Mouse (Mus musculus): ENCODE results near the gene Atraid.
"Not testable (repeated sequence)": the region's sequence is repeated elsewhere in the genome, so short reads cannot be mapped to it uniquely, and the experiment has no call there.

Atraid gene

DNA sequence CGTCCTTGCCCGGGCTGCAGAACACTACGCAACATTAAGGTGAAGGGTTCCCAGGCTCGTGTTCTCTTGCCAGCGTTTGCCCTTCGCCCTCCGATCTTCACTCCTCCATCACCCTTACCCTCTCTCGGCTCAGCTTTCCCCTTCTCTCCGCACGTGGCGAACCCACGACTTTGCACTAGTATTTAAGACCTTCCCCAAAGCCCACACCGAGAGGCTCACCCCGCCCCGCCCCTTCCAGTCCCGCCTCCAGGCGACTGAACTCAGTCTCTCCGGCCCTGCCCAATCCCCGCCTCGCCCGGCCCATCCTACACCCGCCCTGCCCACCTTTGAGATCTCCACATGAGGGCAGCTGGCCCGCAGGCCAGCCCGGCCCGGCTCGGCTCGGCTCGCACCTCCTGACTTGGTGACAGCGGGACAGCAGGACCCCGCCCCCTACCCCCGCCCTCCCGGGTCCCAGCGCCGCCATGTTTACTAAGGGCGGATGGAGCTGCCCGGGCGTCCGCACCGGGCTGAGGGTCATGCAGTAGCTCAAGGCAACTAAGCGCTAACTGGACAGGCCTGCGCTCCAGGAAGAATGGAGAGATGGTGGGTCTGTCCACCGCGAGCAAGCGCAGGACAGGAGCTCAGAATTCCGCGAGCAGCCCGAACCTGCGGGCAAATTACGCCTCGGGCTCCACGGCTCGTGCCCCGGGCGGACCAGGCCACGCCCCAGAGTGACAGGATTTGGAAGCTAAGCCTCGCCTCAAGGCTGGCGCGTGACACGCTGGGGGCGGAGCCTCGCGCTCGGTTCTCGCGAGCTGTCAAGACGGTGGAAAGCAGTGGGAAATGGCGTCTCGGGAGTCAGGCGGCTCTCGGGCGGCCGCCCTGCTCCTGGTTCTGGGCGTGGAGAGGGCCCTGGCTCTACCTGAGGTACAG, at the start of gene Atraid:
TSS of gene Atraid (plus strand) at position 465 of the 915 bp plus-strand sequence.
- DNase-seq (ENCODE audit: low read depth, low spot score) = peak; percentile 98

- DNase-seq (ENCODE audit: low read depth, low spot score) = no peak
Observed at GRCm38 (mm10) chr5:30999324-30999723, 48.8 kb upstream of the Atraid start.

GRCm38 (mm10) chr5:31000122-31000521, 48.0 kb upstream of the Atraid start:
- DNase-seq (ENCODE audit: low read depth, low spot score) = no peak

GRCm38 (mm10) chr5:31000993-31001392, 47.1 kb upstream of the Atraid start:
- DNase-seq (ENCODE audit: low read depth, low spot score) = no peak

GRCm38 (mm10) chr5:31001560-31001959, 46.6 kb upstream of the Atraid start:
- peak; percentile 61 for DNase-seq (ENCODE audit: low read depth, low spot score)

- peak; percentile 92 for DNase-seq (ENCODE audit: low read depth, low spot score)
Observed at GRCm38 (mm10) chr5:31004184-31004583, 43.9 kb upstream of the Atraid start.

GRCm38 (mm10) chr5:31012737-31013136, 35.4 kb upstream of the Atraid start:
- no peak for DNase-seq (ENCODE audit: low read depth, low spot score)

- no peak for DNase-seq (ENCODE audit: low read depth, low spot score)
Observed at GRCm38 (mm10) chr5:31015913-31016312, 32.2 kb upstream of the Atraid start.

GRCm38 (mm10) chr5:31021790-31022189, 26.3 kb upstream of the Atraid start:
- not testable (repeated sequence) for DNase-seq (ENCODE audit: low read depth, low spot score)

GRCm38 (mm10) chr5:31022690-31023089, 25.4 kb upstream of the Atraid start:
- DNase-seq (ENCODE audit: low read depth, low spot score) = no peak

GRCm38 (mm10) chr5:31023254-31023653, 24.9 kb upstream of the Atraid start:
- peak; percentile 27 for DNase-seq (ENCODE audit: low read depth, low spot score)

DNA sequence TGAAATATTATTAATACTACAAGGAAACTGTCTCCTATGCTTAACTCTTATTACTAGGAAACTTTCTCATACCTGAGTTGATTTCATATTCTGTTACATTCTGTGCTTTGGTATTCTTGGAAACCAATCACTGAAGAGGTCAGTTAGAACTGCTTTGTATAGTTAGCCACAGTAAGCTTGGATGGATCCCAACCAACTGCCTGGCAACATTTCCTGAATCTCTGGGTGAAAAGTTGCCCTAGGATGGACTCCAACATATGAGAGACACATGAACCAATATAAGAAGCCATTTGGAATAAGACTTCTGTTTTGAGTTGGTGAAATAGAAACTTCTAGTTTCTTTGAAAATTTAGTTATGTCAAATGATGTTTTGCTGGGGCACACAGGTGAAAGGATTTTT, 23.5 kb upstream of the Atraid start:
- no peak for DNase-seq (ENCODE audit: low read depth, low spot score)

DNA sequence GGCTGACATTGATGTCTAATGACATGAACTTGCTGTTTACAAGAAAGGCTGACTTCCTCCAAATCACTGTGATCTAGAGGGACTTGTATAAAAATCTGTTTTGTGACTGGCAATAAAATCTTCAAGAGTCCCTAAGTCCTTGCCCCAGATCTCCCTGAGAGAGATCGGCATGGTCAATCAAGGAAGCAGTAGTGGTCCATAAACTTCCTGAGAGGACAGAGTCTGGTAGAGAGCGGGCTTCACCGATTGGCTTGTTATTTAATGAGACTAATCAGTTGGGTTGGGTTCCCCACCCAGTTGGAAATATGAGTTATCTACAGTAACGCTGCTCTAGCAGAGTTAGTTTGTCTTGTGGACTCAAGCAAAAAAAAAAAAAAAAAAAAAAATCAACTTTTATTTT, 17.2 kb upstream of the Atraid start:
- DNase-seq (ENCODE audit: low read depth, low spot score) = no peak

DNA sequence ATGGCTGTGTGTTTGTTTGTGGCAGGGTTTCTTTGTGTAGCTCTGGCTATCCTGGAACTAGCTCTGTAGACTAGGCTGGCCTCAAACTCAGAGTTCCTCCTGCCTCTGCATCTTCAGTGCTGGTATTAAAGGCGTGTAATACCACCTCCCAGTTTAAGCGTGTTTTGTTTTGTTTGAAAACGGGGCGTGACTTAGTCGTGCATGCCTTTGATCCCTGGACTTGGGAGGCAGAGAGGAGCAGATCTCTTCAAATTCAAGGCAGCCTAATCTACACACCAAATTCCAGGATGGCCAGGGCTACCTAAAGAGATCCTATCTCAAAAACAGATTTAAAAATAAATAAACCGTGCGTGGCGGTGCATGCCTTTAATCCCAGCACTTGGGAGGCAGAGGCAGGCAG, 16.6 kb upstream of the Atraid start:
- peak; percentile 49 for DNase-seq (ENCODE audit: low read depth, low spot score)

DNA sequence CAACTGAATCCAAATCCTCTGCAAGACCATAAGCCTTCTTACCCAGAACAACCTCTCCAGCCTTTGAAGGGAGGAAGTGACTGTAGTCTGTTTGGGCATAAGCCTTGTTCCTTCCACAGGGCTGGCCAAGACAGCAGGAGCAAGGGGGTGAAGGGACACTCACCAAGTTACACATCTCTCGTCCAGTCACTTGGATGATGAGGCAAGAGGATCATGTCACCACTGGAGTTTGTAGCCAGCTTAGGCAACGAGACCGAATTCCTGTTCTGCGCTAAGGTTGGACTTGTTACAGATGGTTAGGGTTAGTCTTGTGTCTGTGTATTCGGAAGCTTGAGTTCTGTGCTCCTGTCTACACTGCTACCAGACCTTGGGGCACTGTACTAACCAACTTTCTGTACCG, 13.4 kb upstream of the Atraid start:
- DNase-seq (ENCODE audit: low read depth, low spot score) = no peak

GRCm38 (mm10) chr5:31036556-31036955, 11.6 kb upstream of the Atraid start:
- not testable (repeated sequence) for DNase-seq (ENCODE audit: low read depth, low spot score)

DNA sequence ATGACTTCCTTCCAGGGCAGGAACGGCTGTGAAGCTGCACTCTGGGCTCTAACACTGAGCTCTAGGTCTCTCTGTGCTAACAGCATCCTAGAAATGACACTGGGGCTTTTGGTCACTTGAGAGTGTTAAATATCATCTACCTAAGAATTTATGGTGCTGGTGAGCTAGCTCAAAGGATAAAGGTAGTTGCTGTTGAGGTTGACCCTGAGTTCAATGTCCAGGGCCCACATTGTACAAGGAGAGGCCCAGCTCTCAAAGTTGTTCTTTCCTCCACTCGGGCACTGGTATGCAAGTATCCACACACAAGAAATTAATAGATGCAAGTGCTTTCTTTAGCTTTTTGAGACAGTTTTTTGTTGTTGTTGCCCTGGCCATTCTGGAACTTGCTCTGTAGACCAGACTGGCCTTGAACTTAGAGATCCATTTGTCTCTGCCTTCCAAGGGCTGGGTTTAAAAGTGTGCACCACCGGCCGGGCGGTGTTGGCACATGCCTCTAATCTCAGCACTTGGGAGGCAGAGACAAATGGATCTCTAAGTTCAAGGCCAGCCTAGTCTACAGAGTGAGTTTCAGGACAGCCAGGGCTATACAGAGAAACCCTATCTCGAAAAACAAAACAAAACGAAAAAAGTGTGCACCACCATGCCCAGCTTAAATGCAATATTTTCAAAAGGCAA, 9.8 kb upstream of the Atraid start:
- no peak for DNase-seq (ENCODE audit: low read depth, low spot score)

GRCm38 (mm10) chr5:31046416-31046815, 1.7 kb upstream of the Atraid start:
- no peak for DNase-seq (ENCODE audit: low read depth, low spot score)

DNA sequence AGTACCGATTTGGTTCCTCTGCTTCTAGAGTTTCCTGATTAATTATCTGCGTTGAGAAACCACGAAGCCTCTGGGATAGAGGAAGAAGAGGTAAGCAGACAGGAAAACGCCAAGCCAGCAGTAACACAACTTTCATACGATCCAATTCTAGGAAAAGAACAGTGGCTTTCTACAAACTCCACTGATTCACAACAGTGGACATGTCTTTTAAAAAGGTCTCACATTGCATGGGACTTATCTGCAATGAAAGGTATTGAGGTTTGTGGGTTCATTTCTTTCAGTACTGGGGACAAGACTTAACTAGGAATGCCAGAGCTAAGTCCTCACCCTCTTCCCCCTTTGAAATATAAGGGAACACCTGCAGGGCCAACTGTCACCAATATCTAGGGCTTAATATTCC, 1.0 kb upstream of the Atraid start:
- DNase-seq (ENCODE audit: low read depth, low spot score) = no peak

DNA sequence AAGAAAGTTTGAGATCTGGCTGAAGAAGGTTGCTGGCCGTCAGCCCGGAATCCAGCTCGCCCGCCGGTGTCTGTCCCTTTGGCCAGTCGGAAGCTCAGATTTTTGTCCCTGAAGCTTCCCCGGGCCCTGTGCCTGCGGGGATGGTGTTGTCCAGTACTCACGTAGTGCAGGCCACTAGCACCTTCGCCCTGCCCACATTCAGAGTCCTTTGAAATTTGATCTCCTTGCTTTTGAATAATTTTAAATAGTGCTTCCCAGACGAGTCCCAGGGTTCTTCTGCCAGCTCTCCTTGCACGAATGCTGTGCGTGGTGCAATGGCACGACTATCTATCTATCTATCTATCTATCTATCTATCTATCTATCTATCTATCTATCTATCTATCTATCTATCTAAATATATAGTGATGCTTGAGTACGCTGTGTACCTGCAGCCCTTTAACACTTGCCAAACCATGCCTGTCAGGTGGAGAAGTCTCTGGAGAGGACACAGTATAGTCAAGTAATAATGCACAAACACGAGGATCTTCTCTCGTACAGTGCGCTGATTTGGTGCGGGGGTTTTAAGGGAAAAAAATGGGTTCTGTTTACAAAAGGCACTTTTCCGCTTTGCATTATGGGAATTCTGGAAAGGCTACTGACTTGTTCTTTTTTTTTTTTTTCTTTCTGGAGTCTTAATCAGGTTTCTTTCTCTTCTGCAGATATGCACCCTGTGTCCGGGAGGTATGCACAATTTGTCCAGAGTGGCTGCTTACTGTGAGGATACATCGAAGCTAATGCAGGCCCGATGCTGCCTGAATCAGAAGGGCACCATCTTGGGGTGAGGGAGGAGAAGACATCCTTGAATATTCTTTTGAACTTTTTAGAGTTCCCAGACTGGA, 890 bp downstream of the Atraid start, which contains the start of gene Slc5a6:
TSS of gene Slc5a6 (minus strand) at position 162 of the 879 bp plus-strand sequence.
- DNase-seq (ENCODE audit: low read depth, low spot score) = peak; percentile 85

DNA sequence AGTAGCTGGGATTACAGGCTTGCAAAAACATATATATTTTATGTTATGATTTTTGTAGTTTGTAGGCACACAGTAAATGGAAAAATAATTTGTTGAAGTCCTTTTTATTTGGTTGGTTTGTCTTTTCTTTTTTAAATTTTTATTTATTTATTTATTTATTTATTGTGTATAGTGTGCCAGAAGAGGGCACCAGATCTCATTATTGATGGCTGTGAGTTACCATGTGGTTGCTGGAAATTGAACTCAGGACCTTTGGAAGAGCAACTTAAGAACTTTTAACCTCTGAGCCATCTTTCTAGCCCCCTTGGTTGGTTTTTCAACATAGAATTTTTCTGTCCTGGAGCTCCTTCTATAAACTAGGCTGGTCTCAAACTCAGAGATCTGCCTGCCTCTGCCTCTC, 2.3 kb downstream of the Atraid start:
- DNase-seq (ENCODE audit: low read depth, low spot score) = no peak

DNA sequence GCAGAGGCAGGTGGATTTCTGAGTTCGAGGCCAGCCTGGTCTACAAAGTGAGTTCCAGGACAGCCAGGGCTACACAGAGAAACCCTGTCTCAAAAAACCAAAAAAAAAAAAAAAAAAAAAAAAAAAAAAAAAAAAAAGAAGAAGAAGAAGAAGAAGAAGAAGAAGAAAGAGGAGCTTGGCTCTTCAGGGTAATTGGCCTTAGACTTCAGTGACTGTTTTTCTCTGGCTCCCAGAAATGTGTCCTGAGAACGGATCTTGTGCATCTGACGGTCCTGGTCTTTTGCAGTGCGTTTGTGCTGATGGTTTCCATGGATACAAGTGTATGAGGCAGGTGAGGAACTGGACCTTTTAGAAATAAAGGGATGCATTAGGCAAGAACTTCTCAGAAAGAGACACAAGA, 5.6 kb downstream of the Atraid start:
- peak; percentile 37 for DNase-seq (ENCODE audit: low read depth, low spot score)
